Mouse (Mus musculus): ENCODE results near the gene Dpagt1.

DNA sequence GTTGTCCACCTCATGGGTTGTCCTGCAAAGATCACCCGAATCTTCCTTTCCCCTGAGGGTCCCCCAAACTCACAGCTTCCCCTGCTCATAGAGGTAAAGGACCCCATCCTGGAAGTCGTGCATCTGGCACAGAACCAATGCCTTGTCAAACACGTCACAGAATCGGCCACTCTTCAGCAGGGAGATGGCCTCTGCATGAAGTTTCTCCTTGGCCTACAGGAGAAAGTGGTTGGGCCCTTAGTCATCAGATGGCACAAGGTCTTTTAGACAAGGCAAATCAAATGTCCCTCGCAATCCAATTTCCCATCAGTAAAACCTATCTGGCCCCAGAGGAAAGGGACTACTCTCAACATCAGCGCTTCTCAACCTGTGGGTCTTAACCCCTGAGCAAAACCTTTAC lies 27.3 kb downstream of the Dpagt1 start:
- TF ChIP-seq GATA1 (IDR thresholded peaks at IDR 0.05; ENCODE audit: low read length) = no peak
- no peak for TF ChIP-seq TAL1 (IDR thresholded peaks at IDR 0.05; ENCODE audit: low read length)

Measured in erythroblast, embryonic 14.5 days (primary cell).